23 mouse cellular contexts compared by ENCODE assay signal in the genomic region with DNA sequence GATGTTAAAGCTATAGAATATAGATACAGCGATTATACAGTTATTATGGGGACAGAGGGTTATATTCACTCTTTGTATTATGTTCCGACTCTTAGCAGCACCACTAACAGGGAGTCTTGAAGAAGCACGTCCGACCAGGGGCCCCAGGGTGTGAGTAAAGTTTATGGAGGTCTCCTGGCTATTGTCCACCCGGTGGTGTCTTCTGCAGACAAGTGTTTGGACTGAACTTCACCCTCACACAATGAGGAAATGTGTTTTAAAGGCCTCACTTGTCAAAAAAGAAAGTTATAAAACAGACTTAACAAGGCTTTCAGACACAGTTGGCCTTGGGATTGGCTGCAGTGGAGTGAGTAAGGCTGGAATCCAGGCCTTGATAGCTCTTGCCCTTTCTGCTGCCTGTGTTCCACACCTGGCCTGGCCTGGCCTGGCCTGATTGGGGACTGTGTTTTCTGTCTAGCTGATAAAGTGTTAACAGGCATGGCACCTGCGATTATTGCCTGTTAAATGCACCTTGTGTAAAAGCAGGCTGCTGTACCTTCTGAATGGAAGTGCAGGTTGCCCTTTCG.
"Had no signal": no experiment of that assay in that cellular context is flagged by ENCODE, and none has a peak within 500 bp of the region (broad histone marks: within the 10 kb centered on the region; RNA-seq: fewer than 3 reads in every experiment).

No protein-coding gene starts in this region.

- H3K4me1 ChIP-seq: hindbrain, embryonic 13.5 days; hindbrain, embryonic 15.5 days; liver, embryonic 12.5 days had no signal

- H3K9ac ChIP-seq: heart, embryonic 12.5 days; hindbrain, embryonic 13.5 days; hindbrain, embryonic 15.5 days; limb, embryonic 13.5 days; limb, embryonic 15.5 days; liver, embryonic 12.5 days; liver, embryonic 14.5 days had no signal

- H3K27me3 ChIP-seq: heart, embryonic 12.5 days; hindbrain, embryonic 13.5 days; hindbrain, embryonic 15.5 days; limb, embryonic 13.5 days; limb, embryonic 15.5 days; liver, embryonic 12.5 days had no signal

- H3K9me3 ChIP-seq: heart, embryonic 10.5 days; heart, embryonic 12.5 days; hindbrain, embryonic 13.5 days; hindbrain, embryonic 15.5 days; limb, embryonic 13.5 days; limb, embryonic 15.5 days; liver, embryonic 12.5 days had no signal

- H3K4me2 ChIP-seq: heart, embryonic 12.5 days; hindbrain, embryonic 13.5 days; hindbrain, embryonic 15.5 days; limb, embryonic 13.5 days; limb, embryonic 15.5 days; liver, embryonic 12.5 days had no signal

- H3K4me3 ChIP-seq: gastrocnemius, adult 2 months; heart, embryonic 10.5 days; heart, embryonic 12.5 days; hindbrain, embryonic 13.5 days; hindbrain, embryonic 15.5 days; limb, embryonic 13.5 days; limb, embryonic 15.5 days; liver, embryonic 12.5 days had no signal

- DNase-seq: gastrocnemius, adult 2 months; gastrocnemius, postnatal 10 days; gastrocnemius, postnatal 25 days; heart, adult 18-20 months; heart, postnatal 10 days; heart, postnatal 4 days; kidney, adult 18-20 months; kidney, adult 8-10 months; kidney, postnatal 10 days; kidney, postnatal 25 days; kidney, postnatal 4 days; layer of hippocampus, adult 9-11 months; layer of hippocampus, postnatal 36 days; left cerebral cortex, postnatal 4 days had no signal

- ATAC-seq: hindbrain, postnatal 0 days; liver, embryonic 12.5 days had no signal

- H3K27ac ChIP-seq: gastrocnemius, adult 2 months; heart, embryonic 10.5 days; hindbrain, embryonic 13.5 days; hindbrain, embryonic 15.5 days; hindbrain, postnatal 0 days; limb, embryonic 13.5 days; limb, embryonic 15.5 days; liver, embryonic 12.5 days; liver, embryonic 14.5 days had no signal

- H3K36me3 ChIP-seq: heart, embryonic 10.5 days; heart, embryonic 12.5 days; hindbrain, embryonic 13.5 days; hindbrain, embryonic 15.5 days; limb, embryonic 13.5 days; limb, embryonic 15.5 days; liver, embryonic 12.5 days had no signal
